Mouse (Mus musculus): ENCODE measurements around the gene Dusp3. TPM values are rescaled to one million over a fixed set of nuclear protein-coding genes. Genes with fewer than 3 reads are reported as not detected.

Gene Dusp3
- polyA plus RNA-seq, 1 experiment from 2014 or later, result 16.9 TPM

- H3K36me3 ChIP-seq (ENCODE audit: insufficient read depth), result no peaks in the 10 kb centered on the region
- H3K4me3 ChIP-seq (ENCODE audit: low read depth, low read length), result no peak overlapping the region
- no peaks in the 10 kb centered on the region for H3K9me3 ChIP-seq (ENCODE audit: low read depth, low read length)
- H3K27me3 ChIP-seq (ENCODE audit: insufficient read depth, low read length), result no peaks in the 10 kb centered on the region
- no peaks in the 10 kb centered on the region for H3K4me1 ChIP-seq (ENCODE audit: insufficient read depth)
- no peak for TF ChIP-seq CTCF (IDR thresholded peaks at IDR 0.05; ENCODE audit: low read depth)
- DNase-seq, result no peak
- H3K27ac ChIP-seq (ENCODE audit: low read depth), result no peak overlapping the region
- 64% methylated on average over 6 of the region's 6 CpGs for WGBS
- no peak overlapping the region for H3K9ac ChIP-seq
- no peak overlapping the region for H3K4me2 ChIP-seq
- ATAC-seq (ENCODE audit: insufficient read depth), result no peak
These were observed 61.2 kb downstream of the Dusp3 start for GRCm38 (mm10) chr11:101925636-101926035.

- no peak overlapping the region for H3K4me2 ChIP-seq
- 0 out of 2 replicates have a peak, but pooled peaks have one; percentile 4 for TF ChIP-seq CTCF (IDR thresholded peaks at IDR 0.05; ENCODE audit: low read depth)
- no peaks in the 10 kb centered on the region for H3K36me3 ChIP-seq (ENCODE audit: insufficient read depth)
- ATAC-seq (ENCODE audit: insufficient read depth) (no peak), DNase-seq (no peak)
- no peaks in the 10 kb centered on the region for H3K9me3 ChIP-seq (ENCODE audit: low read depth, low read length)
- H3K4me3 ChIP-seq (ENCODE audit: low read depth, low read length), result no peak overlapping the region
- H3K27ac ChIP-seq (ENCODE audit: low read depth), result no peak overlapping the region
- no peak overlapping the region for H3K9ac ChIP-seq
- H3K4me1 ChIP-seq (ENCODE audit: insufficient read depth), result no peaks in the 10 kb centered on the region
- H3K27me3 ChIP-seq (ENCODE audit: insufficient read depth, low read length), result no peaks in the 10 kb centered on the region
- 68% methylated on average over 17 of the region's 19 CpGs for WGBS
These were observed 62.3 kb downstream of the Dusp3 start for GRCm38 (mm10) chr11:101924441-101924976.

GRCm38 (mm10) chr11:101923988-101924387, 62.8 kb downstream of the Dusp3 start:
- ATAC-seq (ENCODE audit: insufficient read depth) (no peak), DNase-seq (no peak)
- Histone ChIP-seq H3K9ac (no peak overlapping the region), H3K27ac (ENCODE audit: low read depth) (no peak overlapping the region), H3K27me3 (ENCODE audit: insufficient read depth, low read length) (no peaks in the 10 kb centered on the region), H3K4me1 (ENCODE audit: insufficient read depth) (no peaks in the 10 kb centered on the region), H3K36me3 (ENCODE audit: insufficient read depth) (no peaks in the 10 kb centered on the region), H3K4me2 (no peak overlapping the region), H3K9me3 (ENCODE audit: low read depth, low read length) (no peaks in the 10 kb centered on the region), H3K4me3 (ENCODE audit: low read depth, low read length) (no peak overlapping the region)
- no peak for TF ChIP-seq CTCF (IDR thresholded peaks at IDR 0.05; ENCODE audit: low read depth)
- WGBS, result 85% methylated on average over 6 of the region's 6 CpGs

- 0 out of 2 replicates have a peak, but pooled peaks cover 4% of the 10 kb centered on the region for H3K27me3 ChIP-seq (ENCODE audit: insufficient read depth, low read length)
- H3K27ac ChIP-seq (ENCODE audit: low read depth), result no peak overlapping the region
- H3K4me3 ChIP-seq (ENCODE audit: low read depth, low read length), result no peak overlapping the region
- TF ChIP-seq CTCF (IDR thresholded peaks at IDR 0.05; ENCODE audit: low read depth), result no peak
- 65% methylated on average over 12 of the region's 12 CpGs for WGBS
- no peaks in the 10 kb centered on the region for H3K36me3 ChIP-seq (ENCODE audit: insufficient read depth)
- DNase-seq, result no peak
- no peak overlapping the region for H3K4me2 ChIP-seq
- no peaks in the 10 kb centered on the region for H3K9me3 ChIP-seq (ENCODE audit: low read depth, low read length)
- no peaks in the 10 kb centered on the region for H3K4me1 ChIP-seq (ENCODE audit: insufficient read depth)
- no peak overlapping the region for H3K9ac ChIP-seq
- no peak for ATAC-seq (ENCODE audit: insufficient read depth)
These were observed 65.4 kb downstream of the Dusp3 start for GRCm38 (mm10) chr11:101921361-101921952.

Other genes starting within 250 kb of the Dusp3 start
- 14.6 and 14.8 TPM in 2 replicates for gene Etv4, start 201.6 kb downstream of the Dusp3 start, polyA plus RNA-seq (2014; fragmentation: Nextera tagmentation; extraction: Ambion mirVana)
- 7.9 and 9.3 TPM in 2 replicates for gene Meox1, start 92.6 kb downstream of the Dusp3 start, polyA plus RNA-seq (2014; fragmentation: Nextera tagmentation; extraction: Ambion mirVana)
- gene Sost, start 20.0 kb downstream of the Dusp3 start, polyA plus RNA-seq (2014; fragmentation: Nextera tagmentation; extraction: Ambion mirVana), result not detected in 2 replicates
- not detected in 2 replicates for gene Cfap97d1, start 2.7 kb downstream of the Dusp3 start, polyA plus RNA-seq (2014; fragmentation: Nextera tagmentation; extraction: Ambion mirVana)
- 4.0 and 4.9 TPM in 2 replicates for gene Mpp3, start 41.4 kb upstream of the Dusp3 start, polyA plus RNA-seq (2014; fragmentation: Nextera tagmentation; extraction: Ambion mirVana)
- 0.17 and 0.23 TPM in 2 replicates for gene Cd300lg, start 54.5 kb upstream of the Dusp3 start, polyA plus RNA-seq (2014; fragmentation: Nextera tagmentation; extraction: Ambion mirVana)
- gene Mpp2, start 101.5 kb upstream of the Dusp3 start, polyA plus RNA-seq (2014; fragmentation: Nextera tagmentation; extraction: Ambion mirVana), result 4.9 and 6.3 TPM in 2 replicates
- gene Ppy, start 114.3 kb upstream of the Dusp3 start, polyA plus RNA-seq (2014; fragmentation: Nextera tagmentation; extraction: Ambion mirVana), result not detected in 2 replicates
- not detected in 2 replicates for gene Pyy, start 120.8 kb upstream of the Dusp3 start, polyA plus RNA-seq (2014; fragmentation: Nextera tagmentation; extraction: Ambion mirVana)
- not detected in 2 replicates for gene Nags, start 158.5 kb upstream of the Dusp3 start, polyA plus RNA-seq (2014; fragmentation: Nextera tagmentation; extraction: Ambion mirVana)
- 26.3 and 26.8 TPM in 2 replicates for gene Tmem101, start 169.4 kb upstream of the Dusp3 start, polyA plus RNA-seq (2014; fragmentation: Nextera tagmentation; extraction: Ambion mirVana)
- 93.2 and 109 TPM in 2 replicates for gene Lsm12, start 198.3 kb upstream of the Dusp3 start, polyA plus RNA-seq (2014; fragmentation: Nextera tagmentation; extraction: Ambion mirVana)
- 31.0 and 34.5 TPM in 2 replicates for gene G6pc3, start 202.6 kb upstream of the Dusp3 start, polyA plus RNA-seq (2014; fragmentation: Nextera tagmentation; extraction: Ambion mirVana)
- gene Hdac5, start 243.2 kb upstream of the Dusp3 start, polyA plus RNA-seq (2014; fragmentation: Nextera tagmentation; extraction: Ambion mirVana), result 41.1 and 42.7 TPM in 2 replicates

Data from lung, embryonic 14.5 days (tissue).